Mouse (Mus musculus) forebrain, embryonic 15.5 days (tissue): Measurements from ENCODE around the gene Abhd16a. TPM values are rescaled to one million over a fixed set of nuclear protein-coding genes. Genes with fewer than 3 reads are reported as not detected.

Experiments used
- ATAC-seq: fragments of 200-750 bp; cut with Nextera tagmentation; replicated peaks from 2 replicates; pipeline ENCODE4 v1.8.0; 2017; ENCODE audit warnings: mild to moderate bottlenecking, moderate TSS enrichment, moderate library complexity
- H3K27ac ChIP-seq: fragments of 300-500 bp; sonication (generic); replicated peaks from 2 replicates; pipeline ENCODE4 v1.5.1; 2015; ENCODE audit warnings: mild to moderate bottlenecking, inconsistent platforms
- H3K27me3 ChIP-seq: fragments of 300-500 bp; sonication (generic); 2 replicates; pipeline ENCODE4 v1.6.1; 2015; ENCODE audit warnings: inconsistent platforms
- H3K36me3 ChIP-seq: fragments of 300-500 bp; sonication (generic); 2 replicates; pipeline ENCODE4 v1.6.1; 2015; ENCODE audit warnings: mild to moderate bottlenecking, inconsistent platforms
- H3K4me1 ChIP-seq: fragments of 300-500 bp; sonication (generic); 2 replicates; pipeline ENCODE4 v1.6.1; 2015; ENCODE audit warnings: inconsistent platforms
- H3K4me2 ChIP-seq: fragments of 300-500 bp; sonication (generic); replicated peaks from 2 replicates; pipeline ENCODE4 v1.6.1; 2015; ENCODE audit warnings: mild to moderate bottlenecking, inconsistent platforms
- H3K4me3 ChIP-seq: fragments of 300-500 bp; sonication (generic); 2 replicates; pipeline ENCODE4 v1.5.1; 2015; ENCODE audit warnings: mild to moderate bottlenecking, inconsistent platforms
- H3K9ac ChIP-seq: fragments of 300-500 bp; sonication (generic); replicated peaks from 2 replicates; pipeline ENCODE4 v1.6.1; 2015; ENCODE audit warnings: mild to moderate bottlenecking, inconsistent platforms
- H3K9me3 ChIP-seq: fragments of 300-500 bp; sonication (generic); 2 replicates; pipeline ENCODE4 v1.6.1; 2016; ENCODE audit warnings: inconsistent platforms
- WGBS: fragments of 180-500 bp; shearing (Covaris S2); methylation state at CpG from one replicate; pipeline ENCODE4 v1.1.7; 2015; ENCODE audit warnings: mixed read lengths; 5-methylcytosine and 5-hydroxymethylcytosine counted together
- polyA plus RNA-seq: library from polyadenylated mRNA; unstranded; fragments of >200 nt; fragmentation: Nextera tagmentation; extraction: Ambion mirVana; gene quantifications from 2 replicates; pipeline ENCODE4 v1.2.1, GENCODE M21; 2015

Gene Abhd16a
- polyA plus RNA-seq = 93.2 and 97.4 TPM in 2 replicates

DNA sequence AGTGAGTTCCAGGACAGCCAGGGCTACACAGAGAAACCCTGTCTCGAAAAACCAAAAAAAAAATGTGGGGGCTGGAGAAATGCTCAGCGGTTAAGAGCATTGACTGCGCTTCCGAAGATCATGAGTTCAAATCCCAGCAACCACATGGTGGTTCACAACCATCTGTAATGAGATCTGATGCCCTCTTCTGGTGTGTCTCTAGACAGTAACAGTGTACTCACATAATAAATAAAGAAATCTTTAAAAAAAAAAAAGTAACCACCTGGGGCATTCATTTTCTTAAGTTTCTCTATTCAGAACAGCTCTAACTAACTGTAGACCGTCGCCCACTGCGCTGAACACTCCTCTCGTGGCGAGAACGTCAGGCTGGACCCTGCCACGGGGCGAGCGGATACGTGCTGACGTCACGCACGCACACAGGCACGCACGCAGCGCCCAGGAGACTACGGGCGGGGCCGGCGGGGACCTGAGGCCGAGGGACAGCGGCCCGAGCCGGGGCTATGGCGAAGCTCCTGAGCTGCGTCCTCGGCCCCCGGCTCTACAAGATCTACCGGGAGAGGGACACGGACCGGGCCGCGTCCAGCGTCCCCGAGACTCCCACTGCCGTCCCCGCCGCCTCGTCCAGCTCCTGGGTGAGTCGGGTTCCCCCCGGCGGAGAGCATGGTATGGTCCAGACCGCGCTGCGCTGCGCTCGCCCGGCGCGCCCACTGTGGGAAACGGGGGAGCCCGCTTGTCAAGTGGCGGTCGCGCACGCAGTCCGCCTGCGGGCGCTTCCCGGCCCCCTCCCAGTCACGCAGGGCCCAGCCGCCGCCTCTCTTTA, at the start of gene Abhd16a:
TSS of gene Abhd16a (plus strand) at position 439 of the 820 bp plus-strand sequence.
- peak within 1 kb of the TSS; percentile 98 for H3K27ac ChIP-seq
- no peaks in the 10 kb centered on the region for H3K9me3 ChIP-seq
- H3K4me2 ChIP-seq = peak within 1 kb of the TSS; percentile 64
- H3K36me3 ChIP-seq = peaks cover 21% of the 10 kb centered on the region
- H3K27me3 ChIP-seq = no peaks in the 10 kb centered on the region
- WGBS = 3% methylated on average over 67 of the region's 67 CpGs
- peak within 1 kb of the TSS; percentile 58 for H3K4me3 ChIP-seq
- H3K9ac ChIP-seq = peak within 1 kb of the TSS; percentile 73
- ATAC-seq = peak; percentile 97
- peaks cover 19% of the 10 kb centered on the region for H3K4me1 ChIP-seq

DNA sequence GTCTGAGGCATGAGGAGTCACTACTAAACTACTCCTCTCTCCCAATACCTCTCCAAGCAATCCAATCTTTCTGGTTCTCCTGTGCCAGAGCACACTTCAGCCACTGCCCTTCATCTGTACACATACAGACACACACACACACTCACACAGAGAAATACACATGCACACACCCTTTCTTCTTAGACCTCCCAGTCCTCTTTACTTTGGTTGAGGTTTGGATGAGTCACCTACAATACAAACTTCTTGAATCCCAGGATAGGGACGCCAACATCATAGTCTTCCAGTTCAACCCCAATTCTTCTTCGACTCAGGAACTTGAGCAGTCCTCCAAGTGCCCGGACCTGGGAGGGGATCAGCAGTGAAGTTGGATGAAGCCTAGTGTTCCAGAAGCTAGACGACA, 45.3 kb upstream of the Abhd16a start:
- H3K4me3 ChIP-seq = no peak overlapping the region
- H3K9ac ChIP-seq = no peak overlapping the region
- no peaks in the 10 kb centered on the region for H3K36me3 ChIP-seq
- H3K4me1 ChIP-seq = peaks cover 13% of the 10 kb centered on the region; the same call in 1 of the 2 replicates
- H3K9me3 ChIP-seq = no peaks in the 10 kb centered on the region
- WGBS = 89% methylated on average over 4 of the region's 4 CpGs
- no peak for ATAC-seq
- no peak overlapping the region for H3K27ac ChIP-seq
- H3K4me2 ChIP-seq = no peak overlapping the region
- no peaks in the 10 kb centered on the region for H3K27me3 ChIP-seq

DNA sequence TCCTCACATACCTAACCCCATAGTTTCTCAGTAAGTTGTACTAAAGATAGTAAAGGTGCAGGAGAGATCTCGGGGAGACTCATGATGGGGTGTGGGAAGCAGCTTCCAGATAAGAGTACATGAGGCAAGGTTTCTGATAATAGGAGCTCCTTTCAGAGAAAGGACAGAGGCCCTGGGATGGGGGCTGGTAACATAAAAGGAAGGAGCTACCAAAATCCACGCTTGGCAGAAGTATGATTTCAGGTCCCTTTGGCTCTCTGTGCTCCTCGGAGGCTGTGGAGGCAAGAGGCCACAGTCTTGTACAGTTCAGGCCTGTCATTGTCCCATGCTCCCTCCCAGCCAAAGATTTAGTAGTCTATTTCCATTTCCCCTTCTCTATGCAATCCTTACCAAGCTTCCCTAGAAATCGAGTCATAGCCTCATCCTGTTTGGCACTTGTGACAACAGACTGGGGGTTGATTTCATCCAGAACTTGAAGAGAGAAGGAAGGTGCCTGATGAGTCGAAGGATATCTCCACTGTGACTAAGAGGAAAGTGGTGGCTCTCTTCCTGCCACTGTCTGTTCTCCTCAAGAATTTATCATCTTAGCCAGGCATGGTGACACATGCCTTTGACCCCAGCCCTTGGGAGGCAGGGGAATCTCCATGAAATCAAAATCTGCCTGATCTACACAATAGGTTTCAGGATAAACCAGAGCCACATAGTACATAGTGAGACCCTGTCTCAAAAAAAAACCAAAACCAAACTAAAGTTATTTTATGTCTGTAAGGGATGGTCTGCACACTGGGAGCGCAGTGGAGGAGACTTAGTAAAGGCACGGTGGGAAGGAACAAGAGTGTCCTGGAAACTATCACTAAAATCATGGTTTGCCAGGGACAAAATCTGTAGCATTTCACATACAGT, 43.9 kb upstream of the Abhd16a start:
- ATAC-seq = no peak
- Histone ChIP-seq H3K27me3 (no peaks in the 10 kb centered on the region), H3K4me3 (peak overlapping the region; percentile 48), H3K4me2 (peak overlapping the region; percentile 84), H3K4me1 (peaks cover 24% of the 10 kb centered on the region), H3K9ac (no peak overlapping the region; the same call in 1 of the 2 replicates), H3K9me3 (no peaks in the 10 kb centered on the region), H3K27ac (no peak overlapping the region), H3K36me3 (no peaks in the 10 kb centered on the region)
- WGBS = 87% methylated on average over 7 of the region's 7 CpGs

DNA sequence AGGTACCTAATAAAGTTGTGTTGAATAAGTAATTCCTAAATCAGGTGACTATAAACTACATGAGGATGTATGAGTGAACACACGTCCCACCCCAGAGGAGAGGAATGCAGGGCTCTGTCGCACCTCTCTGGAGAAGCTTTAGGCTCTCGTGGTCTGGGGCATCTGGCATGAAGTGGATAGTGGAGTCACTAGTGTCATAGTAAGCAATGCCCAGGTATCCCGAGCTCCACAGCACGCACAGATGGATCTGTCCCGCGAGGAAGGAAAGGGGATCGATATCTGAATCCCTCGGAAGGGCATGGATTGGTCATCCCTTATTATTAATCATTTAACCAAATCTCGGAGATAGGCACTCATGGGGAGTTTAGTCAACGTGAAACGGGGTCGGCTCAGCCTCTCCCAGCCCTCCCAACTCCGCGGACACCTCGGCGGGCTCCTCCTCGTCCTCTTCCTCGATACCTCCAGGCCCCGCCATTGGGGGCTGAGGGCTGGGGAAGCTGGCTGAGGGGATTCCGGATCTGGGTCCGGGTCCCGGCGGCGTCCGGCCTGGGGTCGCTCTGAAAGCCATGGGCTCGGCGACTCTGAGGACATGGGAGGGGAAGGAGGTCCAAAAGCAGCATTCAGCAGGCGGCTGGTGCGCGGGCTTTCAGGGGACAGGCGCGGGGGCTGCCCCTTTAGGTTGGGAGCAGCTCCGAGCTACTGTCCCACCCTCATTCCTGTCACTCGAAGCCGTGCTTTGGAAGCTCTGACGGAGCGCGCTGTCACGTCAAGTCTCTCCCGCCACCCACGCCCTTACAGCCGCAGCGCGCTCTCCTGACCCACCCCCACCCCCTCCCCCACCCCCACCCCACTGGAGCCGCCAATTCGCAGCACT, 43.0 kb upstream of the Abhd16a start:
- Histone ChIP-seq H3K27ac (peak overlapping the region; percentile 63), H3K36me3 (no peaks in the 10 kb centered on the region), H3K4me1 (peaks cover 30% of the 10 kb centered on the region), H3K9me3 (no peaks in the 10 kb centered on the region), H3K4me3 (peak overlapping the region; percentile 48), H3K27me3 (no peaks in the 10 kb centered on the region), H3K4me2 (peak overlapping the region; percentile 84), H3K9ac (peak overlapping the region; percentile 65)
- ATAC-seq = peak; percentile 79
- 6% methylated on average over 48 of the region's 48 CpGs for WGBS

DNA sequence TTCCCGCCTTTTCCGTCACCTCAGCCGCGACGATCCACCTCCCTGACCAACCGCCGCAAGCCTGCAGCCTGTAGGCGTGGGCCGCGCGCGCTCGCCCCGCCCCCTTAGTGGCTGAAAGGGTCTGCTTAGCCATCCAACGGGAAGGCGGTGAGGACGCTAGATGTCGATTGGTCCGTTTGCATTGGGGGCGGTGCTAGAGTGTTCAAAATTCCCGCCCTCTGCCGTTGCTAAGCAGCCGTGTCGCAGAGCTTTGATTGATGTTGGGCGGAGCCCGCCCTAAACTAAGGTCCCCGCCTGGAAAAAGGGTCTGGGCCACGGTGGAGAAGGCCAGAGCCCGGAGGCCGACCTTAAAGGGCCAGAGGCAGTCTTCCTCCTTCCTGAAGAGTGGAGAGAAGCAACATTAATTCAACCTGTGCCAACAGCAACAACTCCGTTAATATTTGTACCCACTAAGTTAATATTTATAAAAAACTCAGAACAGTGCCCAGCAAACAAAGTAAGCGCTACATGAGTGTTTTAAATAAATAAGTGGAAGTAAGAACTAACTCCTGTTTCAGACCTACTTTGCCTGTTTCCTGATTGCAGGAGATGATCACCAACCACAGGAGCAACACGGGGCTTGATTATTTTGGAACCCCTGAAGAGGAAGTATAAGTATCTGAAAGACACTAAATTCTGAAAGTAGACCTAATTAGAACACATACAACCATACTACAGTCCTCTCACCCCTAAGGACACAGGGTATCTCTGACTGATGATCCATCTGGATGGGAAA, 42.2 kb upstream of the Abhd16a start, which contains the start of gene Msh5:
TSS of gene Msh5 (minus strand) at position 65 of the 775 bp plus-strand sequence.
- peak within 1 kb of the TSS; percentile 65 for H3K9ac ChIP-seq
- ATAC-seq = peak; percentile 99
- H3K9me3 ChIP-seq = no peaks in the 10 kb centered on the region
- H3K27me3 ChIP-seq = no peaks in the 10 kb centered on the region
- peak within 1 kb of the TSS; percentile 48 for H3K4me3 ChIP-seq
- H3K36me3 ChIP-seq = no peaks in the 10 kb centered on the region
- H3K4me2 ChIP-seq = peak within 1 kb of the TSS; percentile 84
- H3K4me1 ChIP-seq = peaks cover 38% of the 10 kb centered on the region
- peak within 1 kb of the TSS; percentile 63 for H3K27ac ChIP-seq
- WGBS = 3% methylated on average over 33 of the region's 33 CpGs

DNA sequence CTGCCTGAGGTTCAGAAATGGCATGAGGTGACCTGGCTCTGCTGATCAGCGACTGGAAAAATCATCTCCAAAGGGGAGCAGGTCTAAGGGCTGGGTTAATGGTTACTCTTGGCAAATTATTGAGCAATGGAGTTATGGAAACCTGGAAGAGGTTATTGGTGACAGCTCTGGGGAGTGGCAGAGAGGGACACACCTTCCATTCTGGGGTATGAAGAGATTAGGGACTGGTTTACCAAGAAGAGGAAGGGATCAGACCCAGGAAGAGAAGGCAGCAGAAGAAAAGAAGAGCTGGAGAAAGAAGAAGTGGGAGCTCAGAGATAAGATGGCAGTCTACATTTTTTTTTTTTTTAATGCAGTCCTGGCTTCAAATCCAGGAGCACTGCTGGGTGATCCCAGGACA, 41.4 kb upstream of the Abhd16a start:
- Histone ChIP-seq H3K27ac (peak overlapping the region; percentile 7; the same call in 1 of the 2 replicates), H3K36me3 (0 out of 2 replicates have a peak, but pooled peaks cover under 1% of the 10 kb centered on the region), H3K9ac (no peak overlapping the region), H3K4me3 (no peak overlapping the region), H3K27me3 (no peaks in the 10 kb centered on the region), H3K4me1 (peaks cover 44% of the 10 kb centered on the region), H3K9me3 (no peaks in the 10 kb centered on the region), H3K4me2 (no peak overlapping the region)
- ATAC-seq = no peak
- 63% methylated on average over 1 of the region's 1 CpGs for WGBS

DNA sequence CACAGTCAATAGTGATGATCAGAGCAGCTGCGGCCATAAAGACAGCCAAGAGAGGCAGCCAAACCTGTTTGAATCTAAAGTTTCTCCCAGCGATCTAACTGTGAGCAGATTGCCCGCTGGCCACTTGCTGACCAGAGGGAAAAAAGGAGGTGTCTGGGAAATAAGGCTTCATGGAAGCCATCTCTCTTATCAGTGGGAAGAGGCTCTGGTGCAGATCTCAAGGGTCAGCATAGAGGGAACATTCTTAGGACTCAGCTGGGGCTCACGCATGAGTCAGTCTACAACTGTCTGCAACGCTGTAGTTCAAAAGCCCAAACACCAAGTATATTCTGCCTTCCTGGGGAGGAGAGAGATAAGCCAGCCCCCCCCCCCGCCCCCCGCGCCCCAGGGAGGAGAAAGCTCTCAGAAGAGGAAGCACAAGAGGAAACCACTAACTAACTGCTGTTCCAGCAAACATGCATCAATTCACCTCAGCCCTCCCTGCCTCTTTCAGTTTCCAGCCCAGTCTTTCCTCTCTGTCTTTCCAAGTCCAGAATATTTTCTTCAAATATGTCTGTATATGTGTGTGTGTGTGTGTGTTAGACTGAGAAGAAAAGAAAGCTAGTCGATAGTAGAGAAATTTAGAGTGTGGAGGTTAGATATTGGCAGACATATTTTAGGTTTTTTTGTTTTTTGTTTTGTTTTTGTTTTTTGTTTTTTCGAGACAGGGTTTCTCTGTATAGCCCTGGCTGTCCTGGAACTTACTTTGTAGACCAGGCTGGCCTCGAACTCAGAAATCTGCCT, 40.7 kb upstream of the Abhd16a start:
- ATAC-seq = no peak
- H3K27me3 ChIP-seq = no peaks in the 10 kb centered on the region
- H3K36me3 ChIP-seq = 0 out of 2 replicates have a peak, but pooled peaks cover 4% of the 10 kb centered on the region
- H3K4me1 ChIP-seq = peaks cover 44% of the 10 kb centered on the region
- H3K9me3 ChIP-seq = no peaks in the 10 kb centered on the region
- no peak overlapping the region for H3K9ac ChIP-seq
- H3K4me2 ChIP-seq = no peak overlapping the region
- 46% methylated on average over 11 of the region's 11 CpGs for WGBS
- no peak overlapping the region for H3K4me3 ChIP-seq
- H3K27ac ChIP-seq = peak overlapping the region; percentile 7; the same call in 1 of the 2 replicates

DNA sequence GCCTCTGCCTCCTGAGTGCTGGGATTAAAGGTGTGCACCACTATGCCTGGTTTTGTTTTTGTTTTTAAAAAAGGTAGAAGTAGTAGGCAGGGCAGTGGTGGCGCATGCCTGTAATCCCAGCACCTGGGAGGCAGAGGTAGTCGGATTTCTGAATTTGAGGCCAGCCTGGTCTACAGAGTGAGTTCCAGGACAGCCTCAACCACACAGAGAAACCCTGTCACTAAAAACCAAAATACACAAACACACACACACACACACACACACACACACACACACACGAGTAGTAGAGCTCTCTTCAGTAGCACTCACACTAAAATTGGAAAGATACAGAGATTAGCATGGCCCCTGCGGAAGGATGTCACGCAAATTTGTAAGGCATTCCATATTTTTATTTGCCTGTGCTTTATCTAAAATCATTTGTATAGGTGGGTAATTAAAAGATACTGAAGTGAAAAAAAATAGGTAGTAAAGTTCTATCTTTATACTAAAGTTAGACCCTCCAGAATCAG, 40.1 kb upstream of the Abhd16a start:
- no peak overlapping the region for H3K4me3 ChIP-seq
- no peak for ATAC-seq
- H3K9ac ChIP-seq = no peak overlapping the region
- peak overlapping the region; percentile 81; the same call in 1 of the 2 replicates for H3K27ac ChIP-seq
- WGBS = 80% methylated on average over 5 of the region's 5 CpGs
- peaks cover 7% of the 10 kb centered on the region; the same call in 1 of the 2 replicates for H3K36me3 ChIP-seq
- no peak overlapping the region for H3K4me2 ChIP-seq
- H3K9me3 ChIP-seq = no peaks in the 10 kb centered on the region
- H3K4me1 ChIP-seq = peaks cover 44% of the 10 kb centered on the region
- H3K27me3 ChIP-seq = no peaks in the 10 kb centered on the region

DNA sequence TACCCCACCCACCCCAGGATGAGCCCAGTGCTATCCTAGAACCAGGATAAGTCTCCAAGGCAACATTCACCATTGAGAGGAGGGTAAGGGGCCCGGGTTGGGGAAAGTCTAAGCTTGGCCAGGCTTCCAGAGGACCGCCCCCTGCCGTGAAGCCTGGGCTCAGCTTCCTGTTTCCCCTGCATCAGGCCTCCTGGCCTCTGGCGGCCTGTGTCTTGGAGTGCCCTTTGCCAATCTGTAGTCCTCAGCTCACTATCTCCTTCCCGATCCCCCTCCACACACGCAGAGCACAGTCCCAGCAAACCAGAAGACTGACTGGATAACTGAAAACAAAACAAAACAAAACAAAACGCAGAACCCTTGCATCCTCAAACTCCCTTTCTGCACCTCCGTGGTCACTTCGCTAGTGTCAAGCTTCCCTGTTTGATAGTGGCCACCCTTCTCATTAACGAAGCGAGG, 39.5 kb upstream of the Abhd16a start, which contains the start of gene Clic1:
TSS of gene Clic1 (plus strand) at position 406 of the 456 bp plus-strand sequence.
- no peak for ATAC-seq
- Histone ChIP-seq H3K4me2 (peak within 1 kb of the TSS; percentile 58), H3K27me3 (no peaks in the 10 kb centered on the region), H3K27ac (peak within 1 kb of the TSS; percentile 81), H3K9me3 (no peaks in the 10 kb centered on the region), H3K36me3 (peaks cover 12% of the 10 kb centered on the region), H3K4me1 (peaks cover 44% of the 10 kb centered on the region), H3K9ac (peak within 1 kb of the TSS; percentile 48), H3K4me3 (peak within 1 kb of the TSS; percentile 43)
- whole genome bisulfite sequencing = 4% methylated on average over 11 of the region's 11 CpGs
